Mouse (Mus musculus) large intestine, adult 2 months (tissue): Measurements from ENCODE around the gene Rab27a. TPM values are rescaled to one million over a fixed set of nuclear protein-coding genes. Genes with fewer than 3 reads are reported as not detected.
"Not testable (repeated sequence)": the region's sequence is repeated elsewhere in the genome, so short reads cannot be mapped to it uniquely, and the experiment has no call there.

Source experiments
- DNase-seq: peaks from one replicate; pipeline ENCODE4 v3.0.0-alpha.2; 2012; ENCODE audit warnings: low read depth, low spot score
- WGBS: fragments of 180-500 bp; shearing (Covaris S2); methylation state at CpG from one replicate; pipeline ENCODE4 v1.1.7; 2018; 5-methylcytosine and 5-hydroxymethylcytosine counted together
- polyA plus RNA-seq: library from polyadenylated mRNA; depleted of rRNA; stranded (reverse); fragments of >200 nt; gene quantifications from 2 replicates; pipeline ENCODE4 v1.2.3, GENCODE M21; 2012

Gene Rab27a
- polyA plus RNA-seq, 1 experiment, result 9.4 TPM

- DNase-seq, result no peak
- 22% methylated on average over 6 of the region's 6 CpGs for WGBS
Observed at GRCm38 (mm10) chr9:73040080-73040479, 4.6 kb upstream of the Rab27a start, which contains the start of gene Pigb. TSS of gene Pigb (minus strand) at chr9:73040378.

- DNase-seq, result no peak
- WGBS, result 24% methylated on average over 7 of the region's 7 CpGs
Observed at GRCm38 (mm10) chr9:73045204-73045603, 550 bp downstream of the Rab27a start.

- no peak for DNase-seq
- 63% methylated on average over 10 of the region's 10 CpGs for WGBS
Observed at GRCm38 (mm10) chr9:73045711-73046110, 1.1 kb downstream of the Rab27a start.

- no peak for DNase-seq
- WGBS, result 89% methylated on average over 2 of the region's 2 CpGs
Observed at GRCm38 (mm10) chr9:73047906-73048305, 3.3 kb downstream of the Rab27a start.

GRCm38 (mm10) chr9:73048927-73049326 lies 4.3 kb downstream of the Rab27a start:
- DNase-seq, result no peak
- 62% methylated on average over 4 of the region's 4 CpGs for WGBS

GRCm38 (mm10) chr9:73049833-73050232 lies 5.2 kb downstream of the Rab27a start:
- no peak for DNase-seq
- 50% methylated on average over 5 of the region's 5 CpGs for WGBS

- 28% methylated on average over 8 of the region's 8 CpGs for WGBS
- no peak for DNase-seq
Observed at GRCm38 (mm10) chr9:73050606-73051005, 6.0 kb downstream of the Rab27a start.

- WGBS, result 34% methylated on average over 10 of the region's 10 CpGs
- DNase-seq, result no peak
Observed at GRCm38 (mm10) chr9:73055441-73055911, 10.8 kb downstream of the Rab27a start.

GRCm38 (mm10) chr9:73059224-73059623 lies 14.6 kb downstream of the Rab27a start:
- 90% methylated on average over 4 of the region's 4 CpGs for WGBS
- DNase-seq, result no peak

GRCm38 (mm10) chr9:73063621-73064290 lies 19.1 kb downstream of the Rab27a start:
- 74% methylated on average over 15 of the region's 15 CpGs for WGBS
- DNase-seq, result no peak

- WGBS, result 48% methylated on average over 10 of the region's 10 CpGs
- no peak for DNase-seq
Observed at GRCm38 (mm10) chr9:73067086-73067485, 22.4 kb downstream of the Rab27a start.

- DNase-seq, result peak; percentile 89
- WGBS, result 14% methylated on average over 6 of the region's 6 CpGs
Observed at GRCm38 (mm10) chr9:73068230-73068679, 23.6 kb downstream of the Rab27a start.

GRCm38 (mm10) chr9:73068688-73069087 lies 24.0 kb downstream of the Rab27a start:
- DNase-seq, result no peak
- 32% methylated on average over 6 of the region's 6 CpGs for WGBS

- no peak for DNase-seq
- 50% methylated on average over 10 of the region's 10 CpGs for WGBS
Observed at GRCm38 (mm10) chr9:73070971-73071659, 26.5 kb downstream of the Rab27a start.

- WGBS, result 78% methylated on average over 8 of the region's 8 CpGs
- DNase-seq, result no peak
Observed at GRCm38 (mm10) chr9:73072426-73072825, 27.8 kb downstream of the Rab27a start.

- 84% methylated on average over 5 of the region's 5 CpGs for WGBS
- no peak for DNase-seq
Observed at GRCm38 (mm10) chr9:73073169-73073568, 28.5 kb downstream of the Rab27a start.

GRCm38 (mm10) chr9:73079349-73079748 lies 34.7 kb downstream of the Rab27a start:
- DNase-seq, result not testable (repeated sequence)
- 77% methylated on average over 10 of the region's 12 CpGs for WGBS

GRCm38 (mm10) chr9:73079801-73080325 lies 35.2 kb downstream of the Rab27a start:
- 79% methylated on average over 7 of the region's 7 CpGs for WGBS
- DNase-seq, result no peak

- WGBS, result 86% methylated on average over 8 of the region's 8 CpGs
- no peak for DNase-seq
Observed at GRCm38 (mm10) chr9:73082291-73083000, 37.8 kb downstream of the Rab27a start.

GRCm38 (mm10) chr9:73083956-73084355 lies 39.3 kb downstream of the Rab27a start:
- DNase-seq, result no peak

More at GRCm38 (mm10) chr9:73083956-73084355, 39.3 kb downstream of the Rab27a start:
- 67% methylated on average over 6 of the region's 6 CpGs for whole genome bisulfite sequencing
